Mouse (Mus musculus): ENCODE measurements at regions not wholly inside any gene's neighbourhood (a gene's known extent, or its start where the extent isn't known, plus 50 kb on each side); places are given as distances from the start of the nearest gene placed in this dataset.
A peak's percentile ranks its signal among the peaks of the same experiment; 100 is the strongest.

- WGBS = 25% methylated on average over 13 of the region's 13 CpGs
Observed at GRCm38 (mm10) chr3:41284897-41285296, 202.1 kb upstream of the Pgrmc2 start.

GRCm38 (mm10) chr3:41282431-41283037 is 199.7 kb upstream of the Pgrmc2 start:
- Histone ChIP-seq H3K4me1 (ENCODE audit: control insufficient read depth, insufficient read depth, low read length) (peaks cover 7% of the 10 kb centered on the region), H3K79me2 (ENCODE audit: control insufficient read depth, insufficient read depth, low read length) (no peaks in the 10 kb centered on the region), H3K27ac (replicated peaks; ENCODE audit: insufficient read depth, low read depth, low read length) (no peak overlapping the region), H3K9ac (ENCODE audit: low read depth, low read length) (no peak overlapping the region), H3K36me3 (ENCODE audit: control insufficient read depth, insufficient read depth, low read length) (no peaks in the 10 kb centered on the region), H3K27me3 (ENCODE audit: control insufficient read depth, insufficient read depth, low read length) (no peaks in the 10 kb centered on the region), H3K4me3 (ENCODE audit: insufficient read depth, low read depth, low read length) (no peak overlapping the region)
- 79% methylated on average over 8 of the region's 8 CpGs for WGBS
- TF ChIP-seq CTCF (IDR thresholded peaks at IDR 0.05; ENCODE audit: low read depth, low read length) = no peak
- TF ChIP-seq POLR2A (IDR thresholded peaks at IDR 0.05; ENCODE audit: extremely low read depth, insufficient read depth, low read length) = no peak
- DNase-seq (ENCODE audit: extremely low read depth, low read depth, low spot score) = peak; percentile 33

More at GRCm38 (mm10) chr3:41284897-41285296, 202.1 kb upstream of the Pgrmc2 start:
- Histone ChIP-seq H3K9ac (ENCODE audit: low read depth, low read length) (no peak overlapping the region), H3K36me3 (ENCODE audit: control insufficient read depth, insufficient read depth, low read length) (no peaks in the 10 kb centered on the region), H3K27me3 (ENCODE audit: control insufficient read depth, insufficient read depth, low read length) (no peaks in the 10 kb centered on the region), H3K27ac (replicated peaks; ENCODE audit: insufficient read depth, low read depth, low read length) (no peak overlapping the region; the same call in 1 of the 2 replicates), H3K79me2 (ENCODE audit: control insufficient read depth, insufficient read depth, low read length) (no peaks in the 10 kb centered on the region), H3K4me3 (ENCODE audit: insufficient read depth, low read depth, low read length) (no peak overlapping the region), H3K4me1 (ENCODE audit: control insufficient read depth, insufficient read depth, low read length) (peaks cover 7% of the 10 kb centered on the region)
- DNase-seq (ENCODE audit: extremely low read depth, low read depth, low spot score) = peak; percentile 47
- TF ChIP-seq CTCF (IDR thresholded peaks at IDR 0.05; ENCODE audit: low read depth, low read length) (no peak), POLR2A (IDR thresholded peaks at IDR 0.05; ENCODE audit: extremely low read depth, insufficient read depth, low read length) (no peak)

DNA sequence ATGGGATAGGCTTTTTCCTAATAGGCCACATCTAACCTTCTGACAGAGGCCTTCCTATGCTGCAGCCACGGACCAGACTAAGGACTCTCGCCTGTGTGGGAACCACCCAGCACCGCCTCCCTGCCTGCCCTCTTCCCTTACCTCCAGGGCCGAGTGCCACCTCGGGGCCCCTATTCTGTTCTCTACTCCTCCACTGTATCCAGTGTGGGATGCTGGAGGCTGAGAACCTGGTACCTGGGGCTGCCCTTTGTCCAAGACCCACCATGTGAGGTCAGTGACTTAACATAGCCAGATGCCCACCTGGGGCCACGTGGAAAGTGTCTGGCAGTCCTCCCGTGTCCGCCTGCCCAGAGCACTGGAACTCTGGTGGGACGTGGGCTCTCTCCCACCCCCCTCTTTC is 193.2 kb upstream of the Pgrmc2 start:
- Histone ChIP-seq H3K79me2 (ENCODE audit: control insufficient read depth, insufficient read depth, low read length) (no peaks in the 10 kb centered on the region), H3K4me3 (ENCODE audit: insufficient read depth, low read depth, low read length) (no peak overlapping the region), H3K27me3 (ENCODE audit: control insufficient read depth, insufficient read depth, low read length) (no peaks in the 10 kb centered on the region), H3K36me3 (ENCODE audit: control insufficient read depth, insufficient read depth, low read length) (no peaks in the 10 kb centered on the region), H3K9ac (ENCODE audit: low read depth, low read length) (no peak overlapping the region), H3K27ac (replicated peaks; ENCODE audit: insufficient read depth, low read depth, low read length) (no peak overlapping the region), H3K4me1 (ENCODE audit: control insufficient read depth, insufficient read depth, low read length) (0 out of 2 replicates have a peak, but pooled peaks cover 3% of the 10 kb centered on the region)
- TF ChIP-seq CTCF (IDR thresholded peaks at IDR 0.05; ENCODE audit: low read depth, low read length) (no peak), POLR2A (IDR thresholded peaks at IDR 0.05; ENCODE audit: extremely low read depth, insufficient read depth, low read length) (no peak)
- DNase-seq (ENCODE audit: extremely low read depth, low read depth, low spot score) = no peak
- 95% methylated on average over 9 of the region's 9 CpGs for WGBS

- Histone ChIP-seq H3K4me3 (ENCODE audit: insufficient read depth, low read depth, low read length) (no peak overlapping the region), H3K27ac (replicated peaks; ENCODE audit: insufficient read depth, low read depth, low read length) (no peak overlapping the region), H3K27me3 (ENCODE audit: control insufficient read depth, insufficient read depth, low read length) (no peaks in the 10 kb centered on the region), H3K4me1 (ENCODE audit: control insufficient read depth, insufficient read depth, low read length) (no peaks in the 10 kb centered on the region), H3K9ac (ENCODE audit: low read depth, low read length) (no peak overlapping the region), H3K79me2 (ENCODE audit: control insufficient read depth, insufficient read depth, low read length) (no peaks in the 10 kb centered on the region), H3K36me3 (ENCODE audit: control insufficient read depth, insufficient read depth, low read length) (no peaks in the 10 kb centered on the region)
- TF ChIP-seq POLR2A (IDR thresholded peaks at IDR 0.05; ENCODE audit: extremely low read depth, insufficient read depth, low read length) = no peak
- no peak for TF ChIP-seq CTCF (IDR thresholded peaks at IDR 0.05; ENCODE audit: low read depth, low read length)
- no peak for DNase-seq (ENCODE audit: extremely low read depth, low read depth, low spot score)
- 84% methylated on average over 4 of the region's 4 CpGs for WGBS
Observed at GRCm38 (mm10) chr3:41268516-41268915, 185.7 kb upstream of the Pgrmc2 start.

- no peak for TF ChIP-seq POLR2A (IDR thresholded peaks at IDR 0.05; ENCODE audit: extremely low read depth, insufficient read depth, low read length)
- no peak for TF ChIP-seq CTCF (IDR thresholded peaks at IDR 0.05; ENCODE audit: low read depth, low read length)
- DNase-seq (ENCODE audit: extremely low read depth, low read depth, low spot score) = no peak
- 91% methylated on average over 6 of the region's 6 CpGs for WGBS
Observed at GRCm38 (mm10) chr3:41266216-41266615, 183.4 kb upstream of the Pgrmc2 start.

DNA sequence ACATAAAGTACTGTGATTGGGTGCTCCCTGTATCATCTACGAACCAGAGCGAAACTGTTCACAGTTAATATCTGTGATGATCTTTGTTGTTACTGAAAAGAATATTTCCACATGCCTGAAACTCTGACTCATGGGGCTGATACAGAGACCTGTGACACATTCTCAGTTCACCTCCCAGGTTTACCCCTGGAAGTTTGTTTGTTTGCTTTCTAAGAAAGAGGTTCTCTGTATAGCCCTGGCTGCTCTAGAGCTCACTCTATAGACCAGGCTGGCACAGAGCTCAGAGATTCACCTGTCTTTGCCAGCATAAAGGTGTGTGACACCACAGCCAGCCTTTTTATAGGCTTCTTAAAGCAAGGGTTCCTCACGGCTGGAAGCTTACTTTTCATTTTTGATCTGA is 182.6 kb upstream of the Pgrmc2 start:
- Histone ChIP-seq H3K36me3 (ENCODE audit: control insufficient read depth, insufficient read depth, low read length) (no peaks in the 10 kb centered on the region), H3K27ac (replicated peaks; ENCODE audit: insufficient read depth, low read depth, low read length) (no peak overlapping the region), H3K79me2 (ENCODE audit: control insufficient read depth, insufficient read depth, low read length) (no peaks in the 10 kb centered on the region), H3K4me3 (ENCODE audit: insufficient read depth, low read depth, low read length) (no peak overlapping the region), H3K4me1 (ENCODE audit: control insufficient read depth, insufficient read depth, low read length) (no peaks in the 10 kb centered on the region), H3K27me3 (ENCODE audit: control insufficient read depth, insufficient read depth, low read length) (no peaks in the 10 kb centered on the region), H3K9ac (ENCODE audit: low read depth, low read length) (no peak overlapping the region)
- no peak for TF ChIP-seq POLR2A (IDR thresholded peaks at IDR 0.05; ENCODE audit: extremely low read depth, insufficient read depth, low read length)
- TF ChIP-seq CTCF (IDR thresholded peaks at IDR 0.05; ENCODE audit: low read depth, low read length) = no peak
- 94% methylated on average over 3 of the region's 3 CpGs for WGBS
- no peak for DNase-seq (ENCODE audit: extremely low read depth, low read depth, low spot score)

More at GRCm38 (mm10) chr3:41266216-41266615, 183.4 kb upstream of the Pgrmc2 start:
- Histone ChIP-seq H3K4me3 (ENCODE audit: insufficient read depth, low read depth, low read length) (no peak overlapping the region), H3K27me3 (ENCODE audit: control insufficient read depth, insufficient read depth, low read length) (no peaks in the 10 kb centered on the region), H3K9ac (ENCODE audit: low read depth, low read length) (no peak overlapping the region), H3K79me2 (ENCODE audit: control insufficient read depth, insufficient read depth, low read length) (no peaks in the 10 kb centered on the region), H3K4me1 (ENCODE audit: control insufficient read depth, insufficient read depth, low read length) (no peaks in the 10 kb centered on the region), H3K36me3 (ENCODE audit: control insufficient read depth, insufficient read depth, low read length) (no peaks in the 10 kb centered on the region), H3K27ac (replicated peaks; ENCODE audit: insufficient read depth, low read depth, low read length) (no peak overlapping the region)
